Mouse (Mus musculus) skeletal muscle tissue, adult 2 months (tissue): ENCODE results near the gene Pbrm1.

Source experiments
- DNase-seq: peaks from one replicate; pipeline ENCODE4 v3.0.0-alpha.2; 2012; ENCODE audit warnings: low read depth, low spot score

The Pbrm1 gene

GRCm38 (mm10) chr14:31018860-31019291 lies at the start of gene Pbrm1, which contains the start of gene Gnl3:
Gene Pbrm1, plus strand, starts transcription at chr14:31019138.
Gene Gnl3, minus strand, starts transcription at chr14:31019152.
- peak; percentile 95 for DNase-seq

GRCm38 (mm10) chr14:30974204-30974603 lies 44.7 kb upstream of the Pbrm1 start:
- peak; percentile 11 for DNase-seq

DNA sequence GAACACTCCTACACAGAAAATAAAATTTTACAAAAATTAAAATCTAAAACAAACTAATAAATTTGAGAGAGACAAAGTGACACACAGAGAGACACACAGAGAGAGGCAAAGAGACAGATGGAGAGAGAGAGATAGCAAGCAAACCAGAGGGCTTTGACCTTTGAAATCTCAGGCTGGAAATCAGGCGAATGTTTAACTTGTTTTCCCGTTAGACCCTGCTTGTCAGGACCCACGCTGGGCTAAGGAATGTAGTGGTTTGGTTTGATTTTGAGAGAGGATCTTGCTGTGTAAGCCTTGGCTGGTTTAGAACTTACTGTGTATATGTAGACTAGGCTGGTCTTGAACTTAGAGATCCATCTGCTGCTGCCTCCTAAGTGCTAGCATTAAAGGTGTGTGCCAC lies 42.7 kb upstream of the Pbrm1 start:
- DNase-seq: no peak

- DNase-seq: no peak
Measured at GRCm38 (mm10) chr14:30996417-30996816, 22.5 kb upstream of the Pbrm1 start.

GRCm38 (mm10) chr14:31000356-31000755 lies 18.6 kb upstream of the Pbrm1 start:
- DNase-seq: no peak

DNA sequence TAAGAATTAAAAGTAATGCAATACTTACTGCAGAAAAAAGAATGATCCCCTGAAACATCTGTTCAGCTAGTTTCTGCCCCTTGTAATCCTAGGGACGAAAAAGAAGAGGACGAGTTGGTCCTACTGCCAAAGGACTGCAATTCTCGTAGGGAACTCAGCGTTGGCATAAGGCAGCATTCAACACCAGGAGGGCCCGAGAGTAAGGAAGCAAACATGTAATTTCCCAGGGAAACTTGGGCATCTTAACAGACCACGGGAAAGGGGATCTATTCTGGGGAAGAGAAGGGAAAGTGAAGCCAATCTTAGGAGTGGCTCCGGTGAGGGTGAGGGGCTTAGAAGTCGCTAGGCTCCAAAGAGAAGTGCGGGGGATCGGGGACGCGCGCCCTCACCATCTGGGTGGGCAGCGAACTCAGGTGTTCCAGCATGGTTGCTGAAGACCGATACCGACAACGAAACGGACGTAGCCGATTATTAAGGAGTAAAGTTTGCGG lies 18.1 kb upstream of the Pbrm1 start:
- DNase-seq: no peak

DNA sequence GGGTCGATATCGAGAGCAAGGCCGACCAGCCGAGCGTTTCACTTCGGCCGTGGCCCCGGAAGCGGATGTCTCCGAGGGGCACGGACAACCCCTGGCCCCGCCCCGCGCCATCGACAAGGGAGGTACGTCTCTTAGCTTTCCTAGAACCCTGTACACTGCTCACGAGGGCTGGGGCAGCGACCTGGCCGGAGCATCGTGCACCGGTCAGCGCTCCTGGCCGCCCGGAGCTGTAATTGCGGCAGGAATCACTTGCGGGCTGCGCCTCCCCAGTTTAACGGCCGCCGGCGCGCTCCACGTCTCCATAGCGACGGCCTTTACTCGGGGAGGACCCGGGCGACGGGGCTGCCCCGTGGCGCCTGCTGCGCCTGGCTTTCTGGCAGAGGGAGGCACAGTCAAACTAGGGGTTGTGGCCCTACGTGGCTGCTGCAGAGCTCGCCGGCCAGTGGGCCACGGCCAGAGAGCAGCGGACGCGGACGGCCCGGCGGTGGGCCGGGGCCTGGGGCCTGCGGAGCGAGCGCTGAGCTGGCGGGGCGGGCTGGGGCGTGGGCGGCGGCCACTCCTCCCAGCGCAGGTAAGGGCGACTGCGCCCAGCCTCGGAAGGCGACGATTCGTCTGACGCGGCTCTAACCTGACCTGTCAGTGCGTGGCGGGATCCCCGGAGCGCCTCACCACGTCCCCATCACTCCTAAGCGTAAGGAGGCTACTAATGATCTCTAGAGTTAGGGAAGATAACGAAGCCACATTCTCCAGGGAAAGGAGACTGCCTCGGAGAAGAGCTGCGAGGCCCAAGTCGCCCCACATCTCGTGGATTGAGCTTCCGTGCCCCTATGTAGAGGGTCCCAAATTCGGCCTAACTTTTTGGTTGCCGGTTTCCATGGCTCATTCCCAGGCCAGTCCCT lies 17.4 kb upstream of the Pbrm1 start, which contains the start of the genes Glt8d1 and Spcs1:
Gene Glt8d1, plus strand, starts transcription at position 94 of the 899 bp plus-strand sequence.
Gene Spcs1, minus strand, starts transcription at position 366 of the 899 bp plus-strand sequence.
- DNase-seq: peak; percentile 54

- DNase-seq: no peak
Measured at GRCm38 (mm10) chr14:31004527-31004926, 14.4 kb upstream of the Pbrm1 start.

GRCm38 (mm10) chr14:31006779-31007178 lies 12.2 kb upstream of the Pbrm1 start:
- no peak for DNase-seq

- DNase-seq: no peak
Measured at GRCm38 (mm10) chr14:31011588-31011987, 7.3 kb upstream of the Pbrm1 start.

DNA sequence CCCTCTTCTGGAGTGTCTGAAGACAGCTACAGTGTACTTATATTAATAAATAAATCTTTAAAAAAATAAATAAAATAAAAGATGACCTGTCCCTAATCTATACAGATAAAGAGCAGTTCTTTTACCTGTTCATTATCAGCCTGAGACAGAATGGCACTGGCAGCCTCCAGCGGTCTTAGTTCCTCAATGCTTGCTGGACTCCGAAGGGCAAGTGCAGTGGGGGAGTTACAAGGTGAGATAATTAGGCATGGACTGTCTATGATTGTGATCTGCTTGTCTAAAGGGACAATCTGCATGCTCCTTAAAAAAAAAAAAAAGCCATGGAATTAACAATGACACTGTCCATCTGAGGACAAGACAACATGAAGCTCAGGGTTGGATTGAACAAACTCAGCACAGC lies 5.0 kb upstream of the Pbrm1 start:
- DNase-seq: no peak

GRCm38 (mm10) chr14:31016063-31016462 lies 2.9 kb upstream of the Pbrm1 start:
- DNase-seq: no peak

DNA sequence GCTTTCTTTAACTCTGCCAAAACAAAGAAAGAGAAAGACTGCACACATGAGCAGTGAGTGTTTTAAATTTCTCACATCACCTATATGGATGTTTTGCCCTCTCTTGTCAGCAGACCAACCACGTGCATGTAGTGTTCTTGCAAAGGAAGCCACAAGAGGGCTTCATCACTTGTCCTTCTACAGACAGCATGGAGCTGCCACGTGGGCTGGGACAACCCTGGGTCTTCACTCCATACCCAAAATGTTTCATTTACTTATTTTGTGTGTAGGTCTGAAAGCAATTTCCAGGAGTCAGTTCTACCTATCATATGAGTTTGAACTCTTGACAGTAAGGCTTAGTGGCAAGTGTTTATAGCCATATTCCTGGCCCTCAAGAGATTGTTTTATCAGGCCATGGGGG lies 1.1 kb upstream of the Pbrm1 start:
- no peak for DNase-seq

DNA sequence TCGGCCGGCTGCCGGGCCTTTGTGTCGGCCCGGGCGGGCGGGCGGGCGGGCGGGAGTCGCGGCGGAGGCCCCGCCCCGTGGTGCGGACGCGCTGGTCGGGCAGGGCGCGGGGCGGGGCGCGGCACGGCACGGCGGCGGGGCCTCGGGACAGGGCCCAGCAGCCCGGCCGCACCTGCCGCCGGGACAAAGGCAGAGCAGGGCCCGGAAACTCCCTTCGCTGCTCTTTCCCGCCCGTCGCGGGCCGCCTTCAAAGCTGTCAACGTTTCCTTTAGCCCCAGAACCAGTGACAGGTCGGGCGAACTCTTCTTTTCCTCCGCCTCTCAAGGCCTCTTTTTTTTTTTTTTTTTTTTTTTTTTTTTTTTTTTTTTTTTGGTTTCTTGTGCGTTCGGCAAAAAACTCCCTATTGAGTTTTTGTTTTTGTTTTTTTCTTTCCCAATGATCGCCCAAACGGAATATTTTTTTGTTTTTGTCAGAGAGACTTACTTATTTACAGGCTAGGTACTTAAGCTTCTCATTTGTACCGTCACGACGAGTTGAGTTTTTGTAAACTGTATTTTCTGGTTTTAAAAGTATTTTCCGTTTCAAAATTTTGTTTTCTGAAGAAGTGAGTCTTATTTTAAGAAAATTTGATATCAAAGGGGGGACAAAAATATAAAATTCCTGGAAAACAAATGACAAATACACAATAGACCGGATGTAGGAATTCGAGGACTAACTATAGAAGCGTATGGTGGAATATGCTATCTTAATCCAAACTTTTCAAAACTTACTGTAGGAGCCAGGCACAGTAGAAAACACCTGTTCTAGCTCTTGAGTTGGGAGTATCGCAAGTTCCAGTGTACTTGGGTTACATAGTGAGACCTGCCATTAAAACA lies 630 bp downstream of the Pbrm1 start:
- peak; percentile 62 for DNase-seq

DNA sequence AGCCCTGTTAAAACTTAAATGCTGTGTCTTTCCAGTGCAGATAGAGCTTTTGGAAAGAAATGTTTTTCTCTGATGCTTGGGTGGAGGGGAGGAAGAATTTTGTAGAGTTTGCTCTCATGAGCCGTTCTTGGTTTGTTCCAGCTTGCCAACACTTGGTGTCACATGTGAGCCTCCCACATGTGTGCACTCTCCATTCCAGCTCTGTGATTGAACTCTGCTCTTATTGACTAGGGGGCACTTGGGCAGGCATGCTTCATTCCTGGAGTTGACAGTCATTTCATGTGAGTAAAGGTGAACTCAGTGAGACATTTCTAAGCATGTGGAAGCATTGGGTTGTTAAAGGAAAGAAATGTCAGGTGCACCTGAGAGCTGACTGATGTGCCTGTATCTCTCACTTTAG lies 3.6 kb downstream of the Pbrm1 start:
- no peak for DNase-seq

- no peak for DNase-seq
Measured at GRCm38 (mm10) chr14:31025785-31026184, 6.8 kb downstream of the Pbrm1 start.

DNA sequence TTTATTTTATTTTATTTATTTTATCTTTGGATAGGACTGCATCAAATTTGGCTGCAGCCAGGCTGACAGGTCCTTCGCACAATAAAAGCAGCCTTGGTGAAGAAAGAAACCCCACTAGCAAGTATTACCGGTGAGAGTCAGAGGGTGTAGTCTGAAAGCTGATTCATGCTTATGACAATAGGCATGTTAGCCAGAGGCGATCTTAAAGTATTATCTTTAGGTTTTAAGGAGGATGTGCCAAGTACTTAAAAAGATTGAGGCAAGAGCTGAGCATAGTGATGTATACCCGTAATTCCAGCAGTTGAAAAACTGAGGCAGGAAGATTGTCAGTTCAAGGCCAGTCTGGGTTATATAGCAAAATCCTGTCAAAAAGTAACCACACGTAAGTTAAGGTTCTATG lies 26.4 kb downstream of the Pbrm1 start:
- no peak for DNase-seq

DNA sequence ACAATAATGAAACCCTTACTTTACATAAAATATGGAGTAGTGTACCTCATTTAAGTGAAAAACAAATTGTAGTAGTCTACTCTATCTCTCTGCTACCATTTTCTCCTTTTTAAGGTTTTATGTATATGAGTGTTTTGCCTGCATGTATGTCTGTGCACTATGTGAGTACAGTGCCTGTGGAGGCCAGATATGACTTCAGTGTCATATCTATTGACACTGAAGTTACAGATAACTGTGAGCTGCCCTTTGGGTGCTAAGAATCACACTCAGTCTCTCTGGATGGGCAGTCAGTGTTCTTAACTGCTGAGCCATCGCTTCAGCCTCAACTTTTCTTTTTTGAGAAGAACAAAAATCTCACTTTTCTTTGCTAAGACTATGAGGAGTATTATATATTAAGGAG lies 26.9 kb downstream of the Pbrm1 start:
- DNase-seq: no peak

DNA sequence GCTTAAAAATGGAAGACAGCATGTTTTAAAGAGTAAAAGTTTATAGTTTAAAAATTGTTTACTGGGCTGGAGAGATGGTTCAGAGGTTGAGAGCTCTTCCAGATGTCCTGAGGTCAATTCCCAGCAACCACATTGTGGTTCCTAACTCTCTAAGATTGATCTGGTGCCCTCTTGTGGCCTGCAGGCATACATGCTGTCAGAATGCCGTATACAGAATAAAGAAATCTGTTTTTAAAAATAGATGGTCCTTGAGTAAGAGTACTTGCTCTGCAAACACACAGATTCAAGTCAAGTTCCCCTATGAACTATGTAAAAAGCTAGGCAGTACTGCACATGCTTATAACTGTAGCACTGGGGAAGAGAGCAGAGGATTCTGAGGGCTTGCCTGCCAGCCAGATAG lies 43.3 kb downstream of the Pbrm1 start:
- DNase-seq: no peak

GRCm38 (mm10) chr14:31069086-31069733 lies 50.3 kb downstream of the Pbrm1 start:
- no peak for DNase-seq

DNA sequence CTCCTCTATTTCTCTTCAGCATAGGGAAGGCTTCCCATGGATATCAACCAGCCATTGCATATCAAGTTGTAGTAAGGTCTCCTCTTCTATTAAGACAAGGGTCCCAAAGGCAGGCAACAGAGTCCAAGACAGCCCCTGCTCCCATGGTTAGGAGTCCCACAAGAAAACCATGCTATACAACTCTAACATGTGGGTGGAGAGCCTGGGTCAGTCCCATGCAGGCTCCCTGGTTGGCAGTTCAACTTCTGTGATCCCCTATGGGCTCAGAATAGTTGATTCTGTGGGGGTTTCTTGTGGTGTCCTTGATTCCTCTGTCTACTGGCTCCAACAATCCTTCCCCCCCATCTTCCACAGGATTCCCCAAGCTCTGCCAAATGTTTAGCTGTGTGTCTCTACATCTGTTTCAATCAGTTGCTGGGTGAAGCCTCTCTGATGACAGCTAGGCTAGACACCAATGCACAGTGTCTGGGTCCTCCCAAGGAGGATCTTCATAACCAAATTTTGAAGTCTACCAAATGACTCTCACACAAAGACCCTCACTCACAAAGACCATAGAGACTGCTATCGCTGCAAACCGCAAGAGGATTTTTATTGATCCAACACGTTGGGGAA lies 59.8 kb downstream of the Pbrm1 start:
- DNase-seq: no peak
